Mouse (Mus musculus): ENCODE measurements at regions not wholly inside any gene's neighbourhood (a gene's known extent, or its start where the extent isn't known, plus 50 kb on each side); places are given as distances from the start of the nearest gene placed in this dataset.
"Not testable (repeated sequence)": the region's sequence is repeated elsewhere in the genome, so short reads cannot be mapped to it uniquely, and the experiment has no call there.

- DNase-seq: peak in 1 of 2 experiments; percentile 27
Observed at GRCm38 (mm10) chr12:106310171-106310570, 300.1 kb downstream of the Vrk1 start.

- peak; percentile 34 to 43 for DNase-seq
Observed at GRCm38 (mm10) chr12:106310585-106311319, 300.7 kb downstream of the Vrk1 start.

DNA sequence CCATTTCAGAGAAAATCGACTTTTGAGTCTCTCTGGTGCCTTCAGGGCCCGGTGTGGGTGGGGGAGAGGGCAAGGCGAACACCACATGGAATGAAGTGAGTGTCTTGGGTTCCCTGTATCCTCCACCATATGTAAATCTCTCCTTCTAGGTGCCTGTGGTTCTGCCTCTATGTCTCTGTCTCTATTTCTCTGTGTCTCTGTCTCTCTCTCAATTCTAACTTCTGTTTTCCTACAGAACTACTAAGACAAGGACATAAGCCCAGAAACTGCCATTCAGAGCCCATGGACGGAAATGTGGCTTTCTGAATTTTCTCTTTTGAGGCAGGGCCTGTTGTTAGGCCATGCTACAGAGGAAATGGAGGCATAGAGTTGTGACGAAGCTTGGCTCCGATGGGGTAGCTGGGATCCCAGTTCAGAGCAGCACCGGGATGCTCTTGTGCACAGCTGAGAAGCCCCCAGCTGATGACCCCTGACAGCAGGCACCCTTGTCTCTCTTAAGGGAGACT, 301.3 kb downstream of the Vrk1 start:
- no peak for DNase-seq

DNA sequence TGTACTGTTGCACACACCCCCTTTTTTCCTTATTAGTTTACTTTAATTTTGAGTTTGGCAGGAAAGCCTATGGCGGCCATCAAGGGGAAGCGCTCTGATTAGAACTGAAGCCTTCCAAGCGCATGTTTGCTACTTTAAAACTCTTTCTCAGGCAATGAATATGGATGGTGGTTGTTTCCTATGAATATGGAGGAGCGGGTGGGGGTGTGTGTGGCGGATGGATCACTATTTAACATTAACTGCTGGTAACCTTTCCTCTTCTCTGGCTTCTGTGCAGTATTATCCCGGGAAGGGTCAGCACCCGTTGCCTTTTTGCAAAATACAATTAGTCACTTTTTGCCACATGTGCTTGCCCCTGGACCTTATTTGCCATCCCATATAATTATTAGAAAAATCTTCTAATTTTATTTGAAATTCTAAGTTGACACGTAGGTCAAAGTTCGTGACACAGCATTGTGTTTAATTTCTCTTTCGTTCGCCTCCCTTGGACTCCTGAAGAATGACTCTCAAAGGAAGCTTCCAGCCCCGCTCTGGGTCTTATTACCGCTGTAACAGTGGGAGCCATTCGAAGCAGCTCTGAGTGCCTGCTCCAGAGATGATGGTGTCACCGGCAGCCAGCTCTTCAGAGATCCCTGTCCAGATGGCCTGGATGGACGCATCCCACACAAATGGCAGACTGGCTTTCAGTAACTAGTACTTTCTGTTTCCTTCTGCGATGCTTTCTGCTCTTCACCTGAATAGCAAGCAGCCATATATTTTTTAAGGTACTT, 302.0 kb downstream of the Vrk1 start:
- peak; percentile 44 to 52 for DNase-seq

GRCm38 (mm10) chr12:106317738-106318137, 307.7 kb downstream of the Vrk1 start:
- peak; percentile 30 to 40 for DNase-seq

- DNase-seq: peak; percentile 75 to 78
Observed at GRCm38 (mm10) chr12:106321511-106321910, 311.5 kb downstream of the Vrk1 start.

DNA sequence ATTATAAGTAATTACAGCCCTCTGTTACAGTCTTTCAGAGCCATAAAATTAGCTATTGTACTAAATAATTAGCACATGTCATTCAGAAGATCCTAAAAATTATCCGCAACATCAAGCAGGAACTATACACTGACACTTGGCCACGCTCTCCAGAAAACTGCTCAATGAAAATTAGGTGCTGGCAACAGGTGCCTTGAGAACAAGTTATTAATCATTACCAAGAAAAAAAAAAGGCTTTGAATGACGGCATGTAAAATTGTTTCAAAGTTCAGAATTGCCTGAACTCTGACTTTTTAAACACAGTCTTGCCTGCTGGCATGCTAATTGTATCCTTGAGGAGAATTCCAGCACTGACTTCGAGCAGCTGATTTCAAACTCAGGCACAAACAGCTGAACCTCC, 316.6 kb downstream of the Vrk1 start:
- no peak for DNase-seq

DNA sequence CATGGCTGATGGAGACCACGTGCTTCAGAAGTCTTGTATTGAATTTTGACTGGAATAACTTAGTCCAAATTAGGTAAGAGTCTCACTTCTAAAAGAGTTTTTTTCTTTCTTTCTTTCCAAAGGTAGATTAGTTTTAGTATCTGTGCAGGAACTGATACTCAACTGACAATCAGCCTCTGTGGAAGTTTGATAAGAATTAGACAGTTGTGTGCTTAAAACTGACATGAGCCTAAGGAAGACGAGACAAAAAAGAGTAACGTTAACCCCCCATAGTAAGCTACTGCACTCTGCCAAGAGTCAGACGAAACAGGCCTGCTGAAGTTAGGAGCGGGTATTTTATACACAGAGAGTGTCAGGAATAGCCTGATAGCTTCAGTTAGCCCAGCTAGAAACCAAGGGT, 317.3 kb downstream of the Vrk1 start:
- DNase-seq: no peak

- DNase-seq: no peak
Observed at GRCm38 (mm10) chr12:106357867-106358266, 347.8 kb downstream of the Vrk1 start.

DNA sequence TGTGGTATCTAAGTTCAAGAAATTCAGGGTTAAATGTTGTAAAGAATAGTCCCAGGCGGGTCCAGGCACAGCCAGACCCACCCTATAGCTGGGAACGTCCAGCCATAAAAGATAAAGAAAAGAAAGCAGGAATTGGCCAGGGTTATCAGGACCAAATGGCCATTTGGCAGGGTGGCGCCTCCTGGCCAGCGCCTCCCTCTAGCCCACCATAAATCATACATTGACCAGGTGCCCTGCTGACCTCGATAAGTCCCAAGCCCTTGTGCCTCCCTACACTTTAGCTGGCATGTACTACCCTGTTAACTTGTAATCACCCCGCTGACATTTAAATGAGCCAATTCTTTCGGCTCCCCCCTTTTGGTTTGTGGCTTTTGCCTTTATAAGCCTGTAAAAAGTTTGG, 351.6 kb downstream of the Vrk1 start:
- DNase-seq: not testable (repeated sequence)

- DNase-seq: peak; percentile 11 to 21
Observed at GRCm38 (mm10) chr12:106374840-106375375, 364.9 kb downstream of the Vrk1 start.

- DNase-seq: no peak
Observed at GRCm38 (mm10) chr12:106375886-106376285, 365.9 kb downstream of the Vrk1 start.

- DNase-seq: no peak
Observed at GRCm38 (mm10) chr12:106376783-106377182, 366.8 kb downstream of the Vrk1 start.

DNA sequence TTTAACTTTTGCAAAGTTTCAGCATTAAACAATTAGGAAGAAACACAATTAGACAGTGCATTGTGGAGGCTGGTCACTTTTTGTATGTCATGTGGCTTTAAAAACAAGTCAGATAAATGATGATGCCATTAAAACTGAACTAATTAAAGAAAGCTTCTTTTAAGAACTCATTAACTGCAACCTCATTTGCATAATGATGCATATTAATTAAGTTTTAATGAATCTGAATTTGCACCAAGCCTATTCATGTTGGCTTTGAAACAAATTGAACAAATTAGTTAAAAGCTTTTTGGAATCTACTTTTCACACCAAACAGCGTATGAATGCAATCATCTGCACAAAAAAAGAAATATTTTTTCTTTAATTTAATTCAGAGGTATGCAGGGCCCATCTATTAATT, 367.3 kb downstream of the Vrk1 start:
- no peak for DNase-seq

DNA sequence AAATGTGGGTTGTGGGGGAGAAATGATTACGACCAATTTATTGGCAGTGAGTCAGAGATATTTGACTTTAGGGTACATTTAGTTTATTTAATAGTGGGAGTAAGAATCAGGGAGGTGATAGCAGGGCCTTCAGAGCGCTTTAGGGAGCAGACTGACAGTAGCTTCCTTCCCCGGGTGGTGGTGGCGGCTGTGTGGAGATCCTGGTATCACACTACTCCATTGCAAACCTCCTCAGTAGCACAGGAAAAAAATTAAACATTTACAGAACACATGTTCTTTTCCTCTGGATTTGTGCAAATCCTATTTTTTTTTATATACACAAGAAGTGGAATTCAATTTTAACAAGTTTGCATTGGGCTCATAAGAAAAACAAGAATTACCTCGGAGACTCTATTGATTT, 367.7 kb downstream of the Vrk1 start:
- DNase-seq: no peak

DNA sequence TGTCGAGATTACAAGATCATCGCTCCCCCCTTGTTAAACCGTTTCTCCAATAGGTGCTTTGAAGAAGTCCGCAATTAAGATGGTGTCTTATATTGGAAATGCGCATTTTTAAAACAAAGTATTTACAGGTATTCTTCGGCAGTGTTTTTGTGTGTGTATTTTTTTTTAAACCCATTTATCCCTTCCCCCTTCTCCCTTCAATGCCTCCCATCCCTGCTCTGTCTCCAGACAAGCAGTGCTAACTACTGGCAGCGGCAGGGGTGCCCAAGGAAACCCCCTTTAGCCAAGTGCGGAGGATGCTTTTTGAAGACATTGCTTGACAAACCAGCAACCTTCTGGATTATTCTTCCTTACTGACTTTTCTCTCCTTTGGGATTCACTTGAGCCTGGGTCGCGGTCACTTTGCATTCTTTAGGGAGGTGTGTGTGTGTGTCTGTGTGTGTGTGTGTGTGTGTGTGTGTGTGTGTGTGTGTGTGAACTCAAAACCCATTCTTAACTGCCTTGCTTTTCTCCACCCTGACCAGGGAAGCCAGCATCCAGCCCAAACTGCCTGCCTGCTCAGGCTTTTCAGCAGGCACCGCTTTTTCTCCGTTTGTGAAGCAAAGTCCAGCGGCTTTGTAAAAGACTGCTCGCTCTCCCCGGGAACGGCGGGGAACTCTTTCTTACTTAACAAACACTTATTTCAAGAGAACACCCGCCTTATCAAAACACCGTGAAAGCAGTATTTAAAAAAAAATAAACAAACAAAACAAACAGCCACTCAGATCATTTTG, 368.5 kb downstream of the Vrk1 start:
- DNase-seq: peak; percentile 22 to 29

- peak; percentile 68 to 69 for DNase-seq
Observed at GRCm38 (mm10) chr12:106379151-106379594, 369.1 kb downstream of the Vrk1 start.

DNA sequence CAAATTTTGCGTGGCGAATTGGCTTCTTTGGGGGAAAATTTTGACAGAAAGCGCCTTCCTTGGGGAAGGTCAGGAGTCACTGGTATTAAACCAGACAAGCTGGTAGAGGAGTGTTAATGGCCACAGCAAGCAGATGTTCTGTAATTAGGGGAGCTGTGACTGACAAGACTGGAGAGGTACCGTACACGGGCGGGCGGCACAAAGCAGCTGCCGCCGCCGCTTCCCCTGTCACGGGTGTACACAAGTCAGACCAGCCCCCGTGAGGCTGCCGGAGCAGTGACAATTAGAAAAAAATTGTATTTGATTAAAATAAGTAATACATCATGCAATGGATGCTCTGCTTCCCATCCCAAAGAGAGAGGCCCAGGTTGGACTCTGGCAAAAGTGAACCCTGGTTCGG, 369.8 kb downstream of the Vrk1 start:
- no peak for DNase-seq

DNA sequence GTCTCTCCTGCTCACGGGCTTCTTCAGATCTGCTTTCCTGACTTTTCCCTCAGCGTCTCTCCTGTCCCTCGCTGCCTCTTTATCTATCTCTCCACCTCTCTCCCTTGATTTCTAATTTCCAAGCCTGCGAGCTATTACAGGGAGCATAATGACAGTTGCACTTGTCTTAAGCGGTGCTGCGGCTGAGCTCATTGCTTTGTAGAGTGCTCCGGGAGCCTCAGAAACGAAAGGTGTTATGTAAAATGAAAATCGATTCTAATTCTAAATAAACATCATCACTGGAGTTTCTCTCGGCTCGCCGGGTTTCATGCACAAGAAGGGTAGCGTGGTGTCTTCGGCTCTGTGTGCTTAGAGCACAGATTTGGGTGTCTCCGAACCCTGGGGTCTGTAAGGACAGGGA, 371.8 kb downstream of the Vrk1 start:
- no peak for DNase-seq

- DNase-seq: no peak
Observed at GRCm38 (mm10) chr12:106389214-106389613, 379.2 kb downstream of the Vrk1 start.

DNA sequence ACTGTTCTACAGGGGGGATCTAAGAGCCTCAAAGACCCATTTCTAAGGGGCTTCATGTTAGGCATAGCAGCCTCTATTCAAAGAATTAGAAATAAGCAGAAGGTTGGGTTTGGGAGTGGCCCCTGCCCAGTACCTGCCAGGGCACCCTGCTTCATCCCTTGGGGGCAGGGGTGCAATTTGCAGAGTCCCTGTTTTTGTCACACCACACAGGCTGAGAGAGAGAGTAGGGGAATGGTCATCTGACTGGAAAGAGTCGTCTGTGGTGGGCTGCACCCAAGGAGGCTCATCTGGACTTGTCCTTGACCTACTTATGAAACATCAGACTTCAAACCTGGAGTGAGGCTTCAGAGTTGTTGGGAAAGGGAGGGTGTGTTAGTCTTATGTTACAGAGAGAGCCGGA, 382.3 kb downstream of the Vrk1 start:
- no peak for DNase-seq

DNA sequence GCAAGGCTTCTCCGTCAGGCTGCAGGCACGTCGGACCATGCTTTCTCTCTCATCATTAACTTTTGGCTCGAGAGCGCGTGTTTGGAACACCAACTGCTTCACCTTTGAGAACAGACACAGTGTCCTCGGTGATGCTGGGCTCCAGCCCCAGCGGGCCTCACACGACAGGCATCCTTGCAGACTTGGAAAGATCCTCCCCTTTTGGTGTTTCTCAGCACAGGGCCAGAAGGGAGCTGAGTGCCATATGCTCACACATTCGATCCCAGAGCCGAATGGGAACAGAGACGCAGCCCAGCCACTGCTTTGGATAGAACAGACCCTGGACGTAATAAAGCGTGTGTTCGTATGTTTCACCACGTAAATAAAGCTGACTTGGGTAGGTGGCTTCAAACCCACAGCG, 389.1 kb downstream of the Vrk1 start:
- peak; percentile 38 to 65 for DNase-seq

DNA sequence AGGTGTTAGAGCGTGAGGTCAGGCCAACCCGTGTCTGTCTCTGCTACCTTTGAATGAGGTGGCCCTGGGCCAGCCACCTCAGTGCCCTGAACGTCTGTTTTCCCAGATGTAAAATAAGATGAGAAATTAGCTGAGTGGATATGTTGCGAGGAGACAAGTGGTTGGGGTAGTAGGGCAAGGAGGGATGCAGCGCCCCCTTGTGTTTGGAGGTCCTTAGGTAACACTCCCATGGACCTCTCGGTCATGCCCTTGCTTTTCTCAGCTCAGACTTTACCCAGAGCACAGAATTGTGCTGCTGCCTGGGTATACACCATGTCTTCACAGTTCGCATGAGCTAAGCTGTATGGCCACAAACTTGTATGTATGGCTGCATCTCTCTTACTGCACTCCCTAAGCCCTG, 401.0 kb downstream of the Vrk1 start:
- DNase-seq: peak in 1 of 2 experiments; percentile 8

All from cerebellum, postnatal 10 days (tissue).